Mouse (Mus musculus): ENCODE results near the gene Olfr1168. TPM values are rescaled to one million over a fixed set of nuclear protein-coding genes. Genes with fewer than 3 reads are reported as not detected.

Gene Olfr1168
- total RNA-seq (2023) = not detected

GRCm38 (mm10) chr2:88181580-88181979 is at the start of gene Olfr1168:
TSS of gene Olfr1168 (plus strand) at chr2:88181880.

GRCm38 (mm10) chr2:88155093-88155492 is 26.6 kb upstream of the Olfr1168 start, which contains the start of gene Olfr1167:
TSS of gene Olfr1167 (minus strand) at chr2:88155193.

GRCm38 (mm10) chr2:88228234-88228633 is 46.6 kb downstream of the Olfr1168 start, which contains the start of gene Olfr1170:
TSS of gene Olfr1170 (minus strand) at chr2:88228334.

Other genes with a start within 250 kb of the Olfr1168 start
- gene Olfr1155, start 236.7 kb upstream of the Olfr1168 start, total RNA-seq (2023) = not detected
- not detected for gene Olfr1156, start 228.8 kb upstream of the Olfr1168 start, total RNA-seq (2023)
- not detected for gene Olfr1157, start 213.6 kb upstream of the Olfr1168 start, total RNA-seq (2023)
- gene Olfr74, start 207.2 kb upstream of the Olfr1168 start, total RNA-seq (2023) = not detected
- gene Olfr1158, start 191.8 kb upstream of the Olfr1168 start, total RNA-seq (2023) = not detected
- not detected for gene Olfr1160, start 173.6 kb upstream of the Olfr1168 start, total RNA-seq (2023)
- not detected for gene Olfr1161, start 159.1 kb upstream of the Olfr1168 start, total RNA-seq (2023)
- gene Olfr73, start 144.2 kb upstream of the Olfr1168 start, total RNA-seq (2023) = not detected
- gene Olfr1162, start 130.8 kb upstream of the Olfr1168 start, total RNA-seq (2023) = not detected
- gene Olfr1163, start 110.0 kb upstream of the Olfr1168 start, total RNA-seq (2023) = not detected
- not detected for gene Olfr1164, start 87.9 kb upstream of the Olfr1168 start, total RNA-seq (2023)
- gene Olfr1166, start 53.6 kb upstream of the Olfr1168 start, total RNA-seq (2023) = not detected
- gene Olfr1167, start 26.7 kb upstream of the Olfr1168 start, total RNA-seq (2023) = not detected
- not detected for gene Olfr1170, start 46.5 kb downstream of the Olfr1168 start, total RNA-seq (2023)
- not detected for gene Olfr1173, start 98.0 kb downstream of the Olfr1168 start, total RNA-seq (2023)
- not detected for gene Olfr1174-ps, start 133.3 kb downstream of the Olfr1168 start, total RNA-seq (2023)
- not detected for gene Olfr1175-ps, start 145.3 kb downstream of the Olfr1168 start, total RNA-seq (2023)
- not detected for gene Olfr1176, start 154.8 kb downstream of the Olfr1168 start, total RNA-seq (2023)
- not detected for gene Olfr1177-ps, start 164.6 kb downstream of the Olfr1168 start, total RNA-seq (2023)
- gene Olfr1178, start 205.2 kb downstream of the Olfr1168 start, total RNA-seq (2023) = not detected
- gene Olfr1179, start 224.6 kb downstream of the Olfr1168 start, total RNA-seq (2023) = not detected
- gene Olfr1180, start 237.3 kb downstream of the Olfr1168 start, total RNA-seq (2023) = not detected
- not detected for gene Olfr1181, start 244.3 kb downstream of the Olfr1168 start, total RNA-seq (2023)

All from neutrophil, adult 83 days (primary cell).